Mouse (Mus musculus): ENCODE data around the gene Atad5.
"Not testable (repeated sequence)": the region's sequence is repeated elsewhere in the genome, so short reads cannot be mapped to it uniquely, and the experiment has no call there.

Atad5 gene

DNA sequence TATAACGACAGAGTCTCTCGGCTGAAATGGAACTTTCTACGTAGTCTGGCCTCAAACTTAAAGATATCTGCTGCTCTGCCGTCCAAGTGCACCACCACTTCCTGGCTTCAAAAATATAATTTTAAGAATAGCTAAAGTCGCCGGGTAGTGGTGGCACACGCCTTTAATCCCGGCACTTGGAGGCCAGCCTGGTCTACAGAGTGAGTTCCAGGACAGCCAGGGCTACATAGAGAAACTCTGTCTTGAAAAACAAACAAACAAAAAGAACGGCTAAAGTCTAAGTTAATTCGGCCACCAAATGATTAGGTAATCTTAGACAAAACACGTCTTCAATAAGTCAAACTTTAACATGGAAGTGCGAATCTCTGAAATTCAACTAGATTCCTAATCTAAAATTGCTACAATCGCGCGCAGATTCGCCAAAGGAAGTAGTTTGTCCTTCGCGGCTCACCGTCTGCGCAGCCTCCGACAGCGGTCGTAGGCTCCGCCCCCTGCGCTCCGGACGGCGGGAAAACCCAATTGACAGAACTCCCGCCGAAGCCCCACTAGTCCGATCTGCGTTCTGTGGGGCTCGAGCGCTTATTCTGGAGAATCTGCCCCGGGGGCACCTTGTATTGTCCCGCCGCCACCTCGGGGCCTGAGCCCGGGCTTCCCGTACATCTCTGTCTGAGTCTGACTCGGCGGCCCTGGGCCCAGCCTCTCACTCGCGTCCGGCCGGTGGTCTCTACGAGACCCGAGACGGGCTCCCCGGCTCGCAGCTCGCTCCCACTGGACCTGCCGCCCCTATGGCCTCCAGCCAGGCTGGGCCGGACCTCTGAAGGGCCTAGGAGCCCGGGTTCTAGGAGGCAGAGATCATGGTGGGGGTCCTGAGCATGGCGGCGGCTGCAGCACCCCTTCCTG lies at the start of gene Atad5:
Gene Atad5 (plus strand): TSS at position 484 of the 900 bp plus-strand sequence.
- DNase-seq (ENCODE audit: low spot score in 2 of 2) = peak; percentile 84 to 87

DNA sequence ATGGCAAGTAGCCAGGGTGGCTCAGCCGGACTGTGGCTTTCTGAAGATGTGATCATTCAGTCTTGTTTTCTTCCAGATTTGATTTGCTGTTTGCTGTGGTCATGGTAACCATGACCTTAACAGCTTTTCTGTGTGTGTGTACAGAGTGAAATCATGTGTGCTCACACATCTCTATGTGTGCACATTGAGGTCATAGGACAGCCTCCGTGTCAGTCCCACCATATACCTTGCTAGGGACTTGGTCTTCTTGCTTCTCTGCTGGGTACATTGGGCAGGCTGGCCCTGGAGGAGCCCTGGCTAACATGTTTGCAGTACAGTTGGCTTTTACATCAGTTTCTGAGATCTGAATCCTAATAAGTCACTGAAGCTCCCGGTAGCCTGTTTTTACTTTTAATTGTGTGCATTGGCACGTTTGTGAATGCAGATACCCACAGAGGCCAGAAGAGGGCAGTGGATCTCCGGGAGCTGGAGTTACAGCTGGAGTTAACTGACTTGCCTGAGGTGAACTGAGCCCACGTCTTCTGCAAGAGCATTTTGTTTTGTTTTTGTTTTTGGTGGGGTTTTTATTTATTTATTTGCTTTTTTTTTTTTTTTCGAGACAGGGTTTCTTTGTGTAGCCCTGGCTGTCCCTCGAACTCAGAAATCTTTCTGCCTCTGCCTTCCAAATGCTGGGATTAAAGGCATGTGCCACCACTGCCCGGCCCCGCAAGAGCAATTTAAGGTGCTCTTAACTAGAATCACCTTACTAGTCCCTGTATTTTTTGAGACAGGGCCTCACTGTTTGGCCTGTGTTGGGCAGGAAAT lies 46.4 kb upstream of the Atad5 start:
- peak; percentile 49 to 57 for DNase-seq (ENCODE audit: low spot score in 2 of 2)

DNA sequence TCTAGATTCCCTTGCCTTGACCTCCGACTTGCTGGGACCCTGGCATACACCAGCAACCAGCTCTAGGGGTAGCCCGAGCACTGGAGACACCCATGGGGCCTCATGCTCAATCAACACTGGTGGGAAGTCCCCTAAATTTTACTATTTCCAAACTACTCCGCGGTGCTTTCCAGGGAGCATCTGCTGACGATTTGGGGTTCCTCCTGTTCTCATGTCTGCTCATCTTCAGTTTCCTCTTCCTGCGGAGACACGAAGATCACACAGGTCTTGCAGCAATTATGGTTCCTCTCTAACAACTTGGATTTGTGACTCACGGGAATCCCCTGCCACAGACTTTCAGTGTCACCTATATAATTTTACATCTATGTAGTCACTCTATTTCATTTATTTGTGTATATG lies 45.8 kb upstream of the Atad5 start:
- peak; percentile 10 to 25 for DNase-seq (ENCODE audit: low spot score in 2 of 2)

DNA sequence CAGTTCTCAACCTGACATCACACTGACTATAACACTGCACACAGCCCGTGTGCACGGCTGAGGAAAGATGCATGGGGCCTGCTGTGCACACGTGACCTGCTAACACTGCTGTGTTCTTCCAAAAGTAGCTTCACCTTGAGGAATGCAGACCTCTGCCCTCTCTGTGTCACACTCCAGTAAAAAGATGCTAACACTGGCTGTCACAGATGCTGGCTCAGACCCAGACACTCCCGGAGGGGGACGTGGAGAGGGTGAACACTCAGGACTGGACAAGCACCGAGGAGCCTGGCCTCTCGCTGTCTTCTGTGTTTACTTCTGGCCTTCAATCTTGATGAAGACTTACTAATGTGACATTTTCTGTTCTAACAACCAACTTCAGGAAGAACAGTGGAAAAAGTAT lies 42.3 kb upstream of the Atad5 start:
- no peak for DNase-seq (ENCODE audit: low spot score in 2 of 2)

DNA sequence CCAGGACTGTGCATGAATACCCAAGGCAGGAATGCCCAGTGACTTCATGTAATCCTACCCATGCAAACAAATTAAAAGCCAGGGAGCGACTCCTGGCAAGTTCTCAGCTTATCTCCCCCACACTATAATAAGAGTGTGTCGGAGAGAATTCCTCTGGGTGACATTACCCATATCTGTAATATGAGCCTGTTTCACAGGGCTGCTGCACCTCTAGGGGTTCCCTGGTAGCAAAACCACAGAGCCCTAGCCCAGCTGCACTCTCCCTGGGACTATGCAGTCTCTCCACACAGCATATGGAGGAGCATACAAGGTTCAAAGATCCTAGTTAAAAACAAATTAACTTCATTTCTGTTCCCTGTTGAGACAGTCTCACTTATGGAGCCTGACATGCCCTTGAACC lies 39.1 kb upstream of the Atad5 start:
- no peak for DNase-seq (ENCODE audit: low spot score in 2 of 2)

DNA sequence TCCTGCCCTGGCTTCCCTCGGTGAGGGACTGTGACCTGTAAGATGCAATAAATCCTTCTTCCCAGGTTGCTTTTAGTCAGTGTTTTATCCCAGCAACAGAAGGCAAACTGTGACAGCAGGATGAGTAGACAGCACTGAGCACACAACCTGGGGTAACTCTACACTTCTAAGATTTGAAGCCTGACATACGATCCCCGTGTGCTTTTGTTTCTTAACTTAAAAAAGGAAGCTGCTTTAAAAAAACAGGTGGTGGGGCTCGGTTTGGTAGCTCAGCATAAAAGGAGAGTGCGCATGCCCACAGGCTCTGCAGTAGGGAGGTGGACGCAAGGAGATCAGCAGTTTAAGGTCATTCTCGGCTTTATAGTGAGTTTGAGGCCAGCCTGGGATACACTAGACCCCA lies 36.7 kb upstream of the Atad5 start:
- no peak for DNase-seq (ENCODE audit: low spot score in 2 of 2)

DNA sequence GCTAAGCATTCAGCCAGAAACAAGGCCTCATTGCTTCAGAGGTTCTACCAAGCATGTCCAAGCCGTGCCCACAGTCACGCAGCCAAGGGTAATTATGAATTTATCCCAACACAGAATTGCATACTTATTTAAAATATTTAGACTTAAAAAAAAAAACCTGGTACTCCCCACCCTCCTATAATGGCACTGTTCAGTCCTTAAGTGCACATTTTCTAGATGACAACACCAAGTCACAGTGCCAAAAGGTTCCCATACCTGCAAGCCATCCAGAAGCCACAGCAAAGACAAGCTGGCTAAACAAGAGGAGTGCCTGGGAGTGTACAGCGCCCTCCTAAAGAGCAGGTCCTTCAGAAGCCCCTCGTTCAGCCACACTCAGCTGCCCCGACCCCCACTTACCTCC lies 36.0 kb upstream of the Atad5 start:
- no peak for DNase-seq (ENCODE audit: low spot score in 2 of 2)

DNA sequence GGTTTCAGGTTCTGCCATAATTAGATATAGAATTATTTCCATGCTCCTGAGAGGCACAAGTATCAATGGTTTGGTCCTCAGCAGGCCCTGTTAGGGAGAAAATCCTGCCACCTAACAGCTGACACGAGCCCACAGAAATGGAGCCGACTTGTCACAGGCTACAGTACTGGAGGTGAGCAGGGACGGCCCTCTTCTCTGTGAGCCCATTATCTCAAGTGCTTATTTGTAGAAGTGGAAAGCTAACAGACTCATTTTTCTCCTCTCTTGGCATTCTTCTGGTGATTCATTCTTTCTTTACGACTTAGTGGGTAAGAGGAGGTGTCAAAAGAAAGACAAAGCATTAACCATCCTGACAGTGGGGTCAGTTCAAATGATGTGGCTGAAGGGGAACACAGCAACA lies 34.5 kb upstream of the Atad5 start:
- no peak for DNase-seq (ENCODE audit: low spot score in 2 of 2)

DNA sequence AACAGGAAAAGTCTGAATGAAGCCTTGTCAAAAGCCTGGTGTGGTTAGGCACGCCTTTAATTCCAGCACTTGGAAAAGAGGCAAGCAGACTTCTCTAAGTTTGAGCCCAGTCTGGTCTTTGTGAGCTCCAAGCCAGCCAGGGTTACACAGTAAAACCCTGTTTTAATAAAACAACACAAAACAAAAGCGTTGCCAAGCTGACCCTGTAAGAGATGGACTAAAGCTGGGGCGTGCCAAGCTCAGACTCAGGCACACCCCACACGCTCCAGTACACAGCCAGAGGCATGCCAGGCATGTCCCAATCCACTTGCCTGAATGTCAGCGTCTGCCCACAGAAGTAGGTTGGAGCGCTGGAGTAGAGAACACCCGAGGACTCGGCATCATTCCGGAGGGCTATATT lies 33.1 kb upstream of the Atad5 start:
- DNase-seq (ENCODE audit: low spot score in 2 of 2) = no peak

DNA sequence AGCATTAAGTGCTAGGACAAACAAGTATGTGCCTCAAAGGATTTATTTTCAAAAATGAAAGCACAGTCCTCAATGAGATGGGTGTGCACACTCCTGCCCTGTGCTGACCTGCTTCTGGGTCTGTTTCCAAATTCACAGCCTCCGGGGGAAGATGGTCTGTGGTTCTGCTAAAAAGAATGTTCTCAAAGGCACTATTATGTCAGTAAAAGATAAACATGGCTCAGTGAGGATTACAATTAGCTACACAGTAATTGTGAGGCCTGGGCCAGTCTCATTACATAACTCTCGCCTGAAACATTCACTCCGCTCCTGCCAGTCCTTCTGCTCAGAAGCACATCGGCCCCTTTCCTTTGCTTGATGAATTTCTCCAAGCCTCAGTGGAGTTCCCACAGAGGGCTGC lies 27.0 kb upstream of the Atad5 start:
- DNase-seq (ENCODE audit: low spot score in 2 of 2) = no peak

DNA sequence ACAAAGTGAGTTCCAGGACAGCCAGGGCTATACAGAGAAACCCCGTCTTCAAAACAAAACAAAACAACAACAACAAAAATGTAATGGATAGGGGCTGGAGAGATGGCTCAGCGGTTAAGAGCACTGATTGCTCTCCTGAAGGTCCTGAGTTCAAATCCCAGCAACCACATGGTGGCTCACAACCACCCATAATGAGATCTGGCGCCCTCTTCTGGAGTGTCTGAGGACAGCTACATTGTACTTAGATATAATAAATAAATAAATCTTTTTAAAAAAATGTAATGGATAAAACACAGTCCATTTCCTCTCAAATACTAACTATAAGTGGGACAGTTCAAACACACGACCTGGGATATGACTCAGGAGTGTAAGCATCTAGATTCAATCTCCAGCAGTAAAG lies 22.8 kb upstream of the Atad5 start:
- not testable (repeated sequence) for DNase-seq (ENCODE audit: low spot score in 2 of 2)

DNA sequence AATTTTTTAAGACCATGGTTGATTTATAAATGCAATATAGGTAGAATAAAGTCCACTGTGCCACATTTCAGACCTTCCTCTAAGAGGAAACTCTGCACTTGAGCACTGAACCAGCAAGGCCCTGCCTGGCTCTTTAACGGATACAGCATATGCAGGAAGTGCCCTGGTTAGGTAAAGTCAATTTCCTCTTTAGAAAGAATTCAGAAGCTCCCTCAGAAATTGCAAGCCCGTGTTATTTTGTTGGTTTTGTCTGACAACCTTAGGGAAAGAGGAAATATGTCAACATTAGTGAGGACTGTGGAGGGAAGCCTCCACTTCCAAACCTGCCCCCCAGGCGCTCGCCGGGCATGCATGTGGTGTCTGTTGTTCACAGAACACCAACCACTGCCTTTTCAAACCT lies 21.6 kb upstream of the Atad5 start:
- DNase-seq (ENCODE audit: low spot score in 2 of 2) = peak; percentile 70 to 78

DNA sequence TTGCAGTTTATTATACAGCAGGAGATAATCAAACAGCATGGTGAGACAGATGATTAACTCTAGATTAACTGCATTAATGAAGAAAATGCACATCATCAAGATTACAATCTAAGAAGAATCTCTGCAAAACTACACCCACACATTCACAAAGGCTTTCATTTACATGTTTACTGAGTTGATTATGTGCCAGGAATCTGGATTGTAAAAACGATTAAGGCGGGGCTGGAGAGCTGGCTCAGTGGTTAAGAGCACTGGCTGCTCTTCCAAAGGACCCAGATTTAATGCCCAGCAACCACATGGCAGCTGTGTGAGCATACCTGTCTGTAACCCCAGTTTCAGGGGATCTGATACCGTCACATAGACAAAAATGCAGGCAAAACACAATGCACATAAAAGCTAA lies 19.4 kb upstream of the Atad5 start:
- no peak for DNase-seq (ENCODE audit: low spot score in 2 of 2)

DNA sequence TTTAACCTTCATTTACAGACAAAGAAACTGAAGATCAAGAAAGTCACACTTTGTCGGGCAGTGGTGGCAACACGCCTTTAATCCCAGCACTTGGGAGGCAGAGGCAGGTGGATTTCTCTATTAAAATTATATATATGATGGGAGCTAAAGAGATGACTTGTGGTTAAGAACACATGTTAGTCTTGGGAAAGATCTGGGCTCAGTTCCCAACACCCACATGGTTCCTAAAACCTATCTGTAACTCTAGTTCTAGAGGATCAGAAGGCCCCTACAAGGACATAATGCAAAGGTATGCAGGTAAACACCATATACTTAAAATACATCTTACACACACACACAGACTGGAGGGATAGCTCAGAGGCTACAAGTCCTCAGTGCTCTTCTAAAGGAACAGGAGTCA lies 18.2 kb upstream of the Atad5 start:
- DNase-seq (ENCODE audit: low spot score in 2 of 2) = no peak

DNA sequence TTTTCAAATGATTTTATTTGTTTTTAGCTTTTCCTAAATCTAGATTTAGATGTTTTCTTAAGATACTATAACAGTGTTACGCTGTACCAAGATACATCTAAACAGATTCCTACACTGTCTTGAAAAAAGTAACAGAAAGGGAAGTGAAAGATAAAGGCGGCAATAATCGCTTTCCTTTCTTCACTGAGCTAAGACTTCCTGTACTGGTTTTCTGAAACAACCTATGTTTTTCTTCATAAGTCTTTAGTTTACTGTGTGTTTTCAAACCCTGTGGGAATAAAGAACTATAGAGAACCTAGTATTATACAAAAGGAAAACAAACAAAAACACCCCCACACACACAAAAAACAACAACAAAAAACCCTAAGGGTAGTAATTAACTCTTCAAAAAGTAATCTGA lies 16.8 kb upstream of the Atad5 start:
- peak; percentile 40 to 64 for DNase-seq (ENCODE audit: low spot score in 2 of 2)

DNA sequence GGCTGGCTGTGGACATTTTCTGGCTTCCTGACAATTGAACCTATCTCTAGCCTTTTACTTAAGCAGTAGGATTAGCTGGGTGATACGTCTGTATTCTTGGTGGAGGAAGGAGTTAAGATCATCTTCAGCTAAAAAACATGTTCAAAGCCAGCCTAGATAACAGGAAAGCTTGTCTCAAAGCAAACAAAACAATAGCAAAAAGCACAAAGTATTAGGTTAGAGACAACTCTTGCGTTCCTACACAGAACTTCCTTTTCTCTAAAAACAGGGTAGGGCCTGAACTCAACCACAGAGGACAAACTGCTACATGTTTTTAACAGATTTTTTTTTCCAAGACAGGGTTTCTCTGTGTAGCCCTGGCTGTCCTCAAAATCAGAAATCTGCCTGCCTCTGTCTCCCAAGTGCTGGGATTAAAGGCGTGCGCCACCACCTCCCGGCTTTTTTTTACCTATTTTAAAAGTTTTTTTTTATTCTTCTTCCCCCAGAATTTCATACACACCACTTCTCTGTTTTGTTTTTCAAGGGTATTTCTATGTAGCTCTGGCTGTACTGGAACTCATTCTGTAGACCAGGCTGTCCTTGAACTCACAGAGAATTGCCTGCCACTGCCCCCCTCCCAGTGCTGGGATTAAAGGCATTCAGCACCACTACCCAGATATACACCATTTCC lies 13.5 kb upstream of the Atad5 start:
- peak; percentile 34 to 51 for DNase-seq (ENCODE audit: low spot score in 2 of 2)

DNA sequence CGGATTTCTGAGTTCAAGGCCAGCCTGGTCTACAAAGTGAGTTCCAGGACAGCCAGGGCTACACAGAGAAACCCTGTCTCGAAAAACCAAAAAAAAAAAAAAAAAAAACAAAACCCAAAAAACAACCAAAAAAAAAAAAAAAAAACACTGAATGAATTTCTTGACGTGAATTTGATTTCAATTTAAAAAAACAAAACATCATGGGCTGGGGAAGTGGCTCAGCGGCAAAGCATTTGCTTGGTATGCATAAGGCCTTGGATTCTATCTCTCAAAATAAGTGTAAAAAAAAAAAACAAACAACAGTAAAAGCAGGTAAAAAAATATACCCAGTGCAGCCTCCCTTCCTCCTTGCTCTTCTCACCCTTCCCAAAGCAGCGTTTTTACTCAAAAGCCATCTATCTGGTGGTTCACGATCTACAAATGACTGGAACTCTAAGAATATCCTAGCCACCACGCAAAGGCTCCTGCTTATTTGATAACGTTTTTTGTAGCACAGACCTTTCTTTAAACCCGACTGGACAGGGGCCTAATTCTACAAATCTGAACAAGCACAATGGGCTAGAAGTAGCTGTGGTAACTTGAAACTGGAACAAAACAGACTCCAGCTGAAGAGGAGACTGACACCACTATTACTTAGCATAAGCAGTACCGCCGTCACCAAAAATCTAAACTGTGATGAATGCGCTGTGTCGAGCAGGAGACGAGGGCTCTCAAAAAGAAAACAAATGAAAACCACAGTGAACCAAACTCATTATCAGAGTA lies 11.2 kb upstream of the Atad5 start:
- DNase-seq (ENCODE audit: low spot score in 2 of 2) = no peak

DNA sequence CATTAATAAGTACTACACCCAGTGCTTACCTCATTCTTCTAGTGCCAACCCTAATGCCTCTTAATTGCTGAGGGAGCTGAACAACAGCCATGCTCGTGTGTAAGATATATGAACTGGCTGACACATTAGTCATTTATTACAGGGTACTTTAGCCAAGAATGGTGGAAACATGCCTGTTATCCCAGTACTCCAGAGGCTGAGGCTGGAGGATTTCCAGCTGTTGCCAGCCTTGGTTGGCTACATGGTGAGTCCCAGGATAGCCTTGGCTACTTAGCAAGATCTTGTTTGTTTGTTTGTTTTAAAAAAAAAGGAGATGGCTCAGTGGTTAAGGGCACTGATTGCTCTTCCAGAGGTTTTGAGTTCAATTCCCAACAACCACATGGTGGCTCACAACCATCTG lies 10.4 kb upstream of the Atad5 start:
- DNase-seq (ENCODE audit: low spot score in 2 of 2) = no peak

DNA sequence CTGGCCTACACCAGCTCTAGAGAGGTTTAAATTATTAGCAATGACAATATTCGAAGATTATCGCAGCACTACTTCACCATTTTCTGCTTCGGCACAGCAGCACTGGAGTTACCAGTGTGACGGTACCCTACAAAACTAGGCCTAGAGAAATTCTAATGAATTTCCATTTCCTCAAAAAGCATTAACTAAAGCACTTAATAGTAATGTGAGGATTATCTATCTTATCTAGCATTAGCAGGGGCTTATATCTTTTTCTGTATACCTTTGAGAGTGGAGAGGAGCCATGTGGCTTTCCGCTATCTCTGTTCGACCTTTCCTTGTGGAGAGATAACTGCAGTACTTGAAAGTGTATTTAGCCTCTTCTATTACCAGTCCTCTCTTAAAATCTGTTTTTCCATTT lies 9.4 kb upstream of the Atad5 start:
- DNase-seq (ENCODE audit: low spot score in 2 of 2) = no peak

DNA sequence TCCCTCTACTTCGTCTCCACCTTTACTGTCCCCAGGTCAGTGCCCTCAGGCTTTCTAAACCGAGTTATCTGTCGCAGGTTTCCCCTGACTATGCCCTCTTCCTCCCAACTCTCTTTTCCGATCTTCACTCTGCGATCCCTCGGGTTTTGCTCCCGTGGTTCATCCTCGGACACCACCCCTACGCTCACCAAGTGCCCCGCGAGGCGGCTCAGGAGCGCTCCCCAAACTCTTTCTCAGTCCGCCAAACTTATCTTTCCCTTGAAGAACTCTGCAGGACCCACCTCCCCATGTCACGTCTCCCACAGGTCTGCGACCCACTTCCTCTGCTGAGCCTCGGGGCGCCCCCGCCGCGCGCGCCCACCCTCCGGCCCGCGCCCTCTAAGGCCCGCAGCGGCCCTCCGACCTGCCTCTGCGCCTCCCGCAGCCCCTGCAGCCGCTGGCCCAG lies 8.8 kb upstream of the Atad5 start:
- DNase-seq (ENCODE audit: low spot score in 2 of 2) = peak in 1 of 2 experiments; percentile 48
